Mouse (Mus musculus) frontal cortex, postnatal 10 days (tissue): ENCODE measurements around the gene Cerkl.

Source experiments
- DNase-seq, 2 experiments: peaks; one replicate each; pipeline ENCODE4 v3.0.0; 2022; ENCODE audit warnings: low spot score in 2 of 2, mixed read lengths in 1 of 2

Gene Cerkl

DNA sequence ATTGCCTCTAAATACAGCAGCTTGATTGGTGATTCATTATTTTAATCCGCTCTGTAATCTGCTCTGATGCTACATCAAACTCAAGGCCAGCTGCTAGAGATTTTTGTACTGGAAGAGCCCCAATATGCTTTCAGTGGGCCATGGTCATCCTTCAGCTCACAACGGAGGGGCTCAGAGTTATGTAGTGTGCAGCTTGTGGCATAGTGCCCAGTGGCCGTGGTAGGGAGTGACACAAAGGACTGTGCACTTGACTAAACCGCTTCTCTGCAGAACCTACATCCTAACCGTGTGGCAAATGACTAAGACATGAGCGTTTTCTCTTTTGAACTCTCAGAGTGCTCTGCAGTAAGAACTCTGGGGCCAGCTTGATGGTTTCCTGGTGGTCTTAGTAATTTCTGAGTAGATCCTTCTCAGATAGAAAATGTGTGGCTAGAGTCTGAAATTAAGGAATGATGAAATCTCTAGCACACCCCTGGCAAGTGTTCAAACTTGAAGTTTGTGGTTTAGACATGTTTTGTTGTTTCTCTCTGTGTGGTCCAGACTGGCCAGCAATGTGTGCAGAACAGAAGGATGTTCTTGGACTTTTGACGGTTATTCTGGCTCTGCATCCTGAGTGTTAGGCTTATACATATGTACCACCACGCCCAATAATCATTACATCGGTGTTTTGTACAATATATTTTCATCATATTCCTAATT, 140.3 kb downstream of the Cerkl start:
- no peak for DNase-seq

DNA sequence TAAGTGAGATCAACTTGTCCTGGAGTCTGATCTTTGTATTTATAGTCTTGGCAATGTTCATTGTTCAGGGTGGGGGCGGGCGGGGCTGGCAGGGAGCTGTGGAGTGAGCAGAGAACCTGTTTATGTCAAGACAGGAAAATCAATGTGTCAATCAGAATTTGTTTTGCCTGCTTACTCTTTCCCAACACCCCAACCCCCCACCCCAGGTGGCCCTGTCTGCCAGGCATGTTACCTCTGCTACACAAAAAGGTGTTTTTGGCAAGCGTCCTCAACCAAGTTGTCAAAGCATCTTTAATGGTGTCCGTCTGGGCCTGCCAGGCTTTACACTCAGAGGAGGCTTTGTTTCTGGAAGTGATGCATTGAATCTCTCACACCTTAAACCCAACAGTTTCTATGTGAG, 141.5 kb downstream of the Cerkl start:
- no peak for DNase-seq

DNA sequence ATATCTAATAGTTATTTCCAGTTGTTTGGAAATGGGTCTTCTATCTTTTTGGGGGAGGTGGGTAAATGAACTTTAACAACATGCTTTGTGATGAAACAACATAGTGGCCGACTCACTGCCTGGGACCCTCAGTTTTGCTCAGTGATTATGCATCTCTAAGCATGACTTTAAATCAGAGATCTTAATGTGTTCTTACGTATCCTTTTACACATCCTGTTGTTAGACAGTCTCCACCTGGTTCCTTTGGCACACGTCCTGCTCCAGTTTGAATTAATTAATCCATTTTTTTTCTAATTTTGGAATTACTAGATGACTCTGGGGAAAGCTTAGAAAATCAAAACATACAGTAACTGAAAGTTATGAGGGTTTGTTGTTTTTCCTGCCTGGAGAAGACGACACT, 144.1 kb downstream of the Cerkl start:
- DNase-seq: no peak

DNA sequence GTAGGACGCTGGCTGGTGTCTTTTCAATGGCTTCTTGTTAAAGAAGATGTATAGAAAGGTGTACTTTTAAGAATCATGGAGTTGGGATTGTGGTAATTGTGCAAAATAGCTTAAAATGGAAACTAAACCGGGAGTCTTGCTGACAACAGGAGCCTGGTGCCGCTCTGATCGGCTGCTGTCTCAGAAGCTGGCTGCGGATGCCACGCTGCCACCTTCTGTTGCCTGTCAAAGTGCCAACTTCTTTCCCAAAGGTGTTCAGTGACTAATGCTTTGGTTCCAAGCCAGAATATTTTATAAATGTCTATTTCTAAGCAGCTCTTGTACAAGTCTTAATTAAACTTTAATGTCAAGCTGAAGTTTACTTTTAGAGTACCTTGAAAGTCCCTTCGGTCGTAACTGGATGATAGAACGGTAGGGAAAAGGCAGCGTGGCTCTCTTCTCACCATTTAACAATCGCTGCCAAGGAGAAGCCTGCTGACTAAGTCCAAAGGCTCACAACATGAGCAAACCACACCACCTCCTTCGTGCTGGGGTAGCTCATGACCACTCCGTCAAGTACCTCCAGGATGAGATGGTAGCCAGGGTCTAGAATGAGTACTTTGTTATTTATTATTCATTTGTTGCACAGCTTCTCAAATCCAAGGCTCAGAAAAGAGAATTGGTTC, 147.0 kb downstream of the Cerkl start:
- no peak for DNase-seq

DNA sequence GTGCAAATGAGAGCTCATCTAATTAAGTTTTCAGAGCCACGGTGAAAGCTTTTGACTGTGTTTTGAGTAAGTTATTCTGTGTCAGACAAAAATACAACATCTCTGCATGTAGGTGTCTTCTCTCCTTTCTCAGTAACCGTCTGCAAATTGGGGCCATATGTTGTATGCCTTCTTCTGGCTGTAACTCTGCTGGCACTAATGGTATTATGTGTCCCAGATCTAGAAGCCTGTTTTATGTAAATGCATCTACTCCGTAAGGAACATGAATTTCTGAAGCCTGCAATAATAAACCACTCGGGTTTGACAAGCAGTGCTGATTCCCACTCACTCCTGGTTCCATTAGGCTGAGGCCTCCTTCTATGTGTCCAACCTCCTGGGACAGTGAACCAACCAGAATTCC, 149.0 kb downstream of the Cerkl start:
- DNase-seq: peak in 1 of 2 experiments; percentile 10

DNA sequence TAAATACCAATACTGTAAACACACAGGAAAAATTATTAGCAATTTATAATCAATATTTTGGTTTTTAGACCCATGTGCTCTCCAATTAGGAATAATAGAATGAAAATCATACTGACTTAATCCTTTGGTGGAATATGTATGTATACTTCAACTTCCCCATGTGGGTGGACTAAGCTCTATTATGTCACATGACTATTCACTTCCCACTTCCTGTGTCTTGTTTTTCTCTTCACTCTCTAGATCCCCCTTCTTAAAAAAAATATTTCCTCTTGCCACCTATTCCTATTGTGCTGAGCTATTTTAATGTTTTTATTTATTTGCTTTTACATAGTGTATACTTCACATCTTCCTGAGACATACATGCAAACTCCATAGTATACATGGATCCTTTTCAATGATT, 154.2 kb downstream of the Cerkl start:
- no peak for DNase-seq

DNA sequence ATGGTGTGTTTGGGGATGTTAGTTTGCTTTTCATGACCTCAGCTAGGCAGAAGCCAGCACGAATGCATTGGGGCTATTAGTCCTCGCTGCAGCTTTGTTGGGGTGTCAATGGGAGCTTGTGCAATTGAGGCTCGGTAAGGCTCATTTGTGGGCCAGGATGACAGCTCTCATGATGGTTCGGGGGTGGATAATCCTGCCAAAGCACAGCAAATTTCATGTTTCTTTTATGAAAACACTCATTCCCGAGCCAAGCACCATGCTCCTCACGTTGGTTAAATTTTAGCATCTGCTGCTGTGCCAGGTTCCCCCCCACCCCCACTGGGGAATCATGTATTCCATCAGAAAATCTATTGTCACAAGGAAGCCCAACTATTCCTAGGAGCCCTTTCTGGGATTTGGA, 164.2 kb downstream of the Cerkl start:
- no peak for DNase-seq

DNA sequence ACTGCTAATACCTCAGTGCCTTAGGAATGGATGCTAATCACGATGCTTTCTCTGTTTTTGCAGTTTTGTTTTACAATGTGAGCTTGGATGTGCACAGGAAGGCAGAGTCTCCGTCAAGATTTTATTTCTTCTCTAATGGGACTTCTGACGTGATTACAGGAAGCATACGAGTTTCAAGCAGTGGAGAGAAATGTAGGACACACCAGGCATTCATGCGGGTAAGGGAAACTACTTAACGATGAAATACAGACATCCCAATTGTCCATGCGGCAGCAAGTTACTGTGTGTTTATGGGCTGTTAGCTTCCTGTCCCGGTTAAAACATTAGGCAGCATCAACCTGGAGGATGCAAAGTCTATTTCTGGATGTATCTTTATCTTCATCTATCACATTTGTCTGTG, 164.7 kb downstream of the Cerkl start:
- DNase-seq: no peak

DNA sequence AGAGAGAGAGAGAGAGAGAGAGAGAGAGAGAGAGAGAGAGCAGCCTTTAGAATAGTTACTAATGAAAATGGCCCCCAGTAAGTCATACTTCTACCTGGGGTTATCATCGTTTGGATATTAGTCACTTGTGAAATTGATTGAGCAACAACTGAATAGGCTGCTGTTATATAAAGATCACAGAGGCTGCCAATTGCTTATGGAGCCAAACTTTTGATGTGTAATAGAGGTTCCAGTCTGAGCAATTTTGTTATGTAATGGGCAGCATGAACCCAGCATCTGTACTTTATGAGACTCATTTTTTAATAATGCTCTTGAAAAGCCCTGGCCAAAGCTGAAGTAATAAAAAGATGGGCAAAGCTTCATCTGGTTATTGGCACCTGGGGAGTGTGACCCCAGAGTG, 166.4 kb downstream of the Cerkl start:
- no peak for DNase-seq

DNA sequence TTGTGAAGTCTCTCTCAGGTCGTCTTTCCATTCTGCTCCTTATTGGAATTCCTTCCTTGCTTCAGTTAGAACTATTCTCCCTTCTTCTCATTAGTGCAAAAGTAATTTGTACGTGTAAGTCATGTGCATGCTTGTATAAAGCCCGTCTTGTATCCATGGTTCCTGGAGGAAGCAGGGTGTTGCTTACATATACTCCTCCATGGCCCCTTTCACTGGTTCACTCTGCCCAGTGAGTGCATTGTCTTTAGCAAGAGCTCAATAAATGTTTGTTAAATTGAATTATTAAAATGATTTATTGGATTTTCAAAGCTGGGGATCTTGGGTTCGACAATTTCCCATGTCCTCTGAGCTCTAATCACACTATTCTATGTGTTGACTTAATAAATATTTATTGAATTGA, 172.4 kb downstream of the Cerkl start:
- DNase-seq: no peak
